Mouse (Mus musculus) liver, adult 2 months (tissue): ENCODE measurements around the gene Bri3bp. TPM values are rescaled to one million over a fixed set of nuclear protein-coding genes. Genes with fewer than 3 reads are reported as not detected.
A peak's percentile ranks its signal among the peaks of the same experiment; 100 is the strongest.

Experiments
- DNase-seq: peaks from one replicate; pipeline ENCODE4 v3.0.0-alpha.2; 2011; ENCODE audit warnings: low read depth, low spot score; ENCODE audit errors: extremely low read depth
- H3K27ac ChIP-seq: fragments of 200-500 bp; replicated peaks from 2 replicates; pipeline ENCODE4 v1.5.1; 2012; ENCODE audit warnings: low read depth, mild to moderate bottlenecking, control low read depth, inconsistent platforms, low read length; ENCODE audit not compliant: insufficient read depth
- H3K27me3 ChIP-seq: fragments of 200-500 bp; 2 replicates; pipeline ENCODE4 v1.6.1; 2012; ENCODE audit warnings: mild to moderate bottlenecking, moderate library complexity, low read length, inconsistent platforms; ENCODE audit not compliant: control insufficient read depth, insufficient read depth
- H3K36me3 ChIP-seq: fragments of 200-500 bp; 2 replicates; pipeline ENCODE4 v1.6.1; 2012; ENCODE audit warnings: low read length, inconsistent platforms; ENCODE audit not compliant: control insufficient read depth, insufficient read depth
- H3K4me1 ChIP-seq: fragments of 200-500 bp; 2 replicates; pipeline ENCODE4 v1.6.1; 2011; ENCODE audit warnings: low read length; ENCODE audit not compliant: control insufficient read depth, insufficient read depth
- H3K4me3 ChIP-seq: fragments of 200-500 bp; 2 replicates; pipeline ENCODE4 v1.5.1; 2011; ENCODE audit warnings: low read depth, mild to moderate bottlenecking, control low read depth, low read length, moderate library complexity; ENCODE audit not compliant: insufficient read depth
- H3K79me2 ChIP-seq: fragments of 200-500 bp; 2 replicates; pipeline ENCODE4 v1.6.1; 2012; ENCODE audit warnings: inconsistent platforms, mild to moderate bottlenecking, low read length, moderate library complexity; ENCODE audit not compliant: control insufficient read depth, insufficient read depth
- H3K9ac ChIP-seq: fragments of 200-500 bp; 2 replicates; pipeline ENCODE4 v1.6.1; 2012; ENCODE audit warnings: low read depth, mild to moderate bottlenecking, control low read depth, inconsistent platforms, low read length
- CTCF ChIP-seq: fragments of 200-500 bp; IDR thresholded peaks from 2 replicates; pipeline ENCODE4 v1.5.1; 2011; ENCODE audit warnings: low read depth, low read length, control low read depth
- POLR2A ChIP-seq: fragments of 200-500 bp; IDR thresholded peaks from 2 replicates; pipeline ENCODE4 v1.6.1; 2011; ENCODE audit warnings: low read length, control low read depth; ENCODE audit not compliant: insufficient read depth; ENCODE audit errors: extremely low read depth
- WGBS: fragments of 180-500 bp; shearing (Covaris S2); methylation state at CpG from one replicate; pipeline ENCODE4 v1.1.7; 2018; 5-methylcytosine and 5-hydroxymethylcytosine counted together
- polyA plus RNA-seq: library from polyadenylated mRNA; depleted of rRNA; stranded (reverse); fragments of >200 nt; gene quantifications from 2 replicates; pipeline ENCODE4 v1.2.3, GENCODE M21; 2012
- total RNA-seq: library from RNA; depleted of rRNA; stranded (reverse); fragments of >200 nt; gene quantifications from 2 replicates; pipeline ENCODE4 v1.2.3, GENCODE M21; 2014

Gene Bri3bp
- total and polyA plus RNA-seq, 2 experiments = 7.7 to 23.0 TPM

DNA sequence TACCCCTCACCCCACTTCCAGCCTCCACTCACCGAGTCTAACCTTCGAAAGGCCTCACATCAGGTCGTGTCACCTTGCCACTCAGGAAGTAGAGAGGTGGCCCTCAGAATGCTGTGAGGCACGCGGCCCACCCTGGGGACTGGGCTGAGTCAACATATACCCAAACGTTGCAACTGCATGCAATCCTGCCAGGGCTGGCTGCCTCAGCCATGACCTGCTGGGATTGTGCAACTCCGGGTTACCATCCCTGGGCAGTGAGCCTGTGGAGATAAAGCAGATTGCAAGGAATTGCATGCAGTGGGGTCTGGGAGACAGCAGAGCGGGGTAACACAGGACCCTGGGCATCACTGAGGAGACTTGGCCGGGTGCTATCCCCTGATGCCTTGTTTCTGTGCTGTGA is 11.2 kb downstream of the Bri3bp start:
- peak; percentile 87 for DNase-seq
- no peak for TF ChIP-seq POLR2A
- TF ChIP-seq CTCF = no peak
- no peaks in the 10 kb centered on the region for H3K27me3 ChIP-seq
- H3K4me1 ChIP-seq = peaks cover 15% of the 10 kb centered on the region
- peak overlapping the region; percentile 82 for H3K27ac ChIP-seq
- peak overlapping the region; percentile 54 for H3K9ac ChIP-seq
- peaks cover 2% of the 10 kb centered on the region; the same call in 1 of the 2 replicates for H3K36me3 ChIP-seq
- no peak overlapping the region for H3K4me3 ChIP-seq
- H3K79me2 ChIP-seq = 0 out of 2 replicates have a peak, but pooled peaks cover 3% of the 10 kb centered on the region
- 24% methylated on average over 9 of the region's 9 CpGs for WGBS

GRCm38 (mm10) chr5:125456100-125456499 is 14.7 kb downstream of the Bri3bp start:
- no peak overlapping the region for H3K9ac ChIP-seq
- TF ChIP-seq POLR2A (no peak), CTCF (no peak)
- no peak overlapping the region for H3K27ac ChIP-seq
- H3K4me3 ChIP-seq = no peak overlapping the region
- no peak for DNase-seq
- H3K27me3 ChIP-seq = no peaks in the 10 kb centered on the region
- H3K4me1 ChIP-seq = peaks cover 6% of the 10 kb centered on the region
- H3K36me3 ChIP-seq = peaks cover 2% of the 10 kb centered on the region; the same call in 1 of the 2 replicates
- H3K79me2 ChIP-seq = 0 out of 2 replicates have a peak, but pooled peaks cover 3% of the 10 kb centered on the region
- WGBS = 92% methylated on average over 6 of the region's 6 CpGs

- Histone ChIP-seq H3K27me3 (no peaks in the 10 kb centered on the region), H3K4me1 (peaks cover 5% of the 10 kb centered on the region), H3K36me3 (peaks cover 2% of the 10 kb centered on the region; the same call in 1 of the 2 replicates), H3K79me2 (0 out of 2 replicates have a peak, but pooled peaks cover 3% of the 10 kb centered on the region), H3K27ac (no peak overlapping the region), H3K4me3 (no peak overlapping the region), H3K9ac (no peak overlapping the region)
- TF ChIP-seq CTCF = no peak
- TF ChIP-seq POLR2A = no peak
- DNase-seq = no peak
- WGBS = 84% methylated on average over 6 of the region's 6 CpGs
These were observed 16.2 kb downstream of the Bri3bp start for GRCm38 (mm10) chr5:125457538-125457937.

GRCm38 (mm10) chr5:125460574-125460973 is 19.2 kb downstream of the Bri3bp start:
- Histone ChIP-seq H3K9ac (no peak overlapping the region), H3K36me3 (no peaks in the 10 kb centered on the region), H3K79me2 (no peaks in the 10 kb centered on the region), H3K4me1 (peaks cover 7% of the 10 kb centered on the region; the same call in 1 of the 2 replicates), H3K4me3 (no peak overlapping the region), H3K27ac (no peak overlapping the region), H3K27me3 (no peaks in the 10 kb centered on the region)
- no peak for TF ChIP-seq POLR2A
- TF ChIP-seq CTCF = peak; percentile 23
- 76% methylated on average over 3 of the region's 3 CpGs for WGBS
- DNase-seq = no peak

DNA sequence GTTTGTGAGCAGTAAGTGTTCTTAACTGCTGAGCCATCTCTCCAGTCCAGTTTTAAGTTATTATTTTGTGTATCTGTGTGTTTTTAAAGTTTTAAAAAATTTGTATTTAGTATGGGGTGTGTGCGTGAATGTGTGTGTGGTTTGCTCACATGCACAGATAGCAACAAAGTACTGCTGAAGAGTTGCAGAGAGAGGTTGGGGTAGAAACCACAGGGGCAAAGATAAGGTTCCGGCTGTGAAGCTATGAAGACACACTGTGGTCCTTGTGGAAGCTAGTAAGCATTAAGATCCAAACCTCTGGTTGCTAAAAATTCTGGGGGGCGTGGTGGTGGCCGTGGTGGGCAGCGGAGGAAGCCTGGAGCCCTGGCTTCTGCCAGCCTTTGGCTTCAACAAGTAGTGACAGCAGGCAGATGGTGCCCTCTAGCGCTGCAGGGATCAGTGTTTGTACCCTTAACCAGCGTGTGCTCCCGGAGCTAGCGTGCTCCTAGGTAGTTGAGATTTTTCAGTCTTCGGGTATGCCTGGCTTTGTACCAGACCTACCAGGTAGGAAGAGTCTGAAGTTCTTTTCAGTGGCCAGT is 20.6 kb downstream of the Bri3bp start:
- Histone ChIP-seq H3K4me3 (no peak overlapping the region), H3K36me3 (no peaks in the 10 kb centered on the region), H3K27me3 (no peaks in the 10 kb centered on the region), H3K79me2 (no peaks in the 10 kb centered on the region), H3K4me1 (peaks cover 14% of the 10 kb centered on the region; the same call in 1 of the 2 replicates), H3K27ac (peak overlapping the region; percentile 19), H3K9ac (peak overlapping the region; percentile 37)
- TF ChIP-seq POLR2A = no peak
- peak; percentile 91 for TF ChIP-seq CTCF
- peak; percentile 78 for DNase-seq
- WGBS = 26% methylated on average over 10 of the region's 10 CpGs

- H3K27ac ChIP-seq = peak overlapping the region; percentile 92
- peak overlapping the region; percentile 55 for H3K9ac ChIP-seq
- no peaks in the 10 kb centered on the region for H3K79me2 ChIP-seq
- no peaks in the 10 kb centered on the region for H3K36me3 ChIP-seq
- no peak for TF ChIP-seq CTCF
- no peak for TF ChIP-seq POLR2A
- H3K4me3 ChIP-seq = no peak overlapping the region; the same call in 1 of the 2 replicates
- 12% methylated on average over 7 of the region's 7 CpGs for WGBS
- H3K27me3 ChIP-seq = no peaks in the 10 kb centered on the region
- H3K4me1 ChIP-seq = peaks cover 24% of the 10 kb centered on the region
- DNase-seq = no peak
These were observed 23.8 kb downstream of the Bri3bp start for GRCm38 (mm10) chr5:125465192-125465591.
